Mouse (Mus musculus) liver, embryonic 14.5 days (tissue): ENCODE data around the gene Marcksl1. TPM values are rescaled to one million over a fixed set of nuclear protein-coding genes. Genes with fewer than 3 reads are reported as not detected.
A peak's percentile ranks its signal among the peaks of the same experiment; 100 is the strongest.

Source experiments
- ATAC-seq: fragments of 200-750 bp; cut with Nextera tagmentation; 2 replicates; pipeline ENCODE4 v1.8.0; 2017; ENCODE audit warnings: moderate number of reproducible peaks, mild to moderate bottlenecking, moderate library complexity; ENCODE audit not compliant: insufficient read depth
- DNase-seq, 3 experiments: peaks; one replicate each; pipeline ENCODE4 v3.0.0-alpha.2; 2012 to 2013; ENCODE audit warnings: low read depth in 3 of 3, low spot score in 3 of 3
- H3K27ac ChIP-seq: fragments of 300-500 bp; sonication (generic); 2 replicates; pipeline ENCODE4 v1.5.1; 2014; ENCODE audit warnings: moderate library complexity, mild to moderate bottlenecking, control low read depth, inconsistent platforms
- H3K27me3 ChIP-seq: fragments of 300-500 bp; sonication (generic); 2 replicates; pipeline ENCODE4 v1.6.1; 2014; ENCODE audit warnings: mild to moderate bottlenecking, low read length, moderate library complexity; ENCODE audit not compliant: control insufficient read depth, insufficient read depth
- H3K36me3 ChIP-seq: fragments of 300-500 bp; sonication (generic); replicated peaks from 2 replicates; pipeline ENCODE4 v1.6.1; 2014; ENCODE audit warnings: low read depth; ENCODE audit not compliant: control insufficient read depth, insufficient read depth
- H3K4me1 ChIP-seq, 2 experiments: fragments of 200-500 bp in 1 of 2; fragments of 300-500 bp in 1 of 2; sonication (generic) in 1 of 2; replicated peaks; 2 replicates each; pipeline ENCODE4 v1.6.1; 2012 to 2014; ENCODE audit warnings: antibody characterized with exemption in 1 of 2, inconsistent platforms in 1 of 2, low read length in 1 of 2; ENCODE audit not compliant: control insufficient read depth in 2 of 2, insufficient read depth in 2 of 2
- H3K4me2 ChIP-seq: fragments of 300-500 bp; sonication (generic); 2 replicates; pipeline ENCODE4 v1.6.1; 2014; ENCODE audit warnings: low read depth, mild to moderate bottlenecking, control low read depth, moderate library complexity
- H3K4me3 ChIP-seq, 2 experiments: fragments of 200-500 bp in 1 of 2; fragments of 300-500 bp in 1 of 2; sonication (generic) in 1 of 2; 2 replicates each; pipeline ENCODE4 v1.5.1; 2012 to 2014; ENCODE audit warnings: low read depth in 2 of 2, low read length in 2 of 2, mild to moderate bottlenecking in 2 of 2, control low read depth in 1 of 2, inconsistent platforms in 1 of 2, moderate library complexity in 1 of 2; ENCODE audit not compliant: insufficient read depth in 1 of 2
- H3K9ac ChIP-seq: fragments of 300-500 bp; sonication (generic); replicated peaks from 2 replicates; pipeline ENCODE4 v1.6.1; 2014; ENCODE audit warnings: mild to moderate bottlenecking, control low read depth, moderate library complexity
- H3K9me3 ChIP-seq: fragments of 300-500 bp; sonication (generic); 2 replicates; pipeline ENCODE4 v1.6.1; 2016; ENCODE audit warnings: low read length, mixed read lengths; ENCODE audit not compliant: control insufficient read depth
- CTCF ChIP-seq: IDR thresholded peaks from 2 replicates; pipeline ENCODE4 v1.5.1; 2016; ENCODE audit warnings: antibody characterized with exemption, low read depth, control low read depth
- EP300 ChIP-seq: IDR thresholded peaks from 2 replicates; pipeline ENCODE4 v1.6.1; 2016; ENCODE audit warnings: antibody characterized with exemption, low read depth
- WGBS: fragments of 180-500 bp; shearing (Covaris S2); extraction: QIAGEN DNeasy Blood & Tissue Kit; methylation state at CpG from one replicate; pipeline ENCODE4 v1.1.7; 2014; ENCODE audit not compliant: insufficient replicate concordance; 5-methylcytosine and 5-hydroxymethylcytosine counted together
- polyA plus RNA-seq, 2 experiments: library from polyadenylated mRNA; depleted of rRNA in 1 of 2; stranded (reverse) in 1 of 2; unstranded in 1 of 2; fragments of >200 nt; fragmentation: Nextera tagmentation in 1 of 2; extraction: Ambion mirVana in 1 of 2; gene quantifications; 2 replicates each; pipeline versions ENCODE4 v1.2.1 to v1.2.3; 2012 to 2014

Gene Marcksl1
- polyA plus RNA-seq, 2 experiments: 34.8 to 38.2 TPM

DNA sequence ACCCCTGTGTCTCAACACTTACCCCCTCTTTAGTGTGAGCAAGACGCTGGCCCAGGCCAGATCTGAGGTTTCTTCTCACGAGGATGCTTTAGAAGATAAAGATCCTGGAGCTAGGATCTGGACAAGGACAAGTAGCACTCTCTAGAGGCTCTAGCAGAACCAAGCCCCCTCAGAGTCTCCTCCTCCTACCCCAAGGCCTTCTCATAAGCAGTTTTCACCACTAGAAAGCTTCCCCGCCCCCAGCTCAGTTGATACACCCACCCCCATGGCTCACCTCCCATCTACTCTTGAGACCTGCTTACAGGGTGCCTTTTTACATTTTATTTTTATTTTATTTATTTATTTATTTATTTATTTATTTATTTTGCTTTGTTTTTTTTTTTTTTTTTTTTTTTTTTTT lies 3.7 kb upstream of the Marcksl1 start:
- 41% methylated on average over 3 of the region's 3 CpGs for WGBS
- Histone ChIP-seq H3K9ac (no peak overlapping the region), H3K9me3 (no peaks in the 10 kb centered on the region), H3K4me3 (no peak overlapping the region), H3K4me2 (no peak overlapping the region), H3K27me3 (peaks cover 13% of the 10 kb centered on the region), H3K36me3 (no peaks in the 10 kb centered on the region), H3K4me1 (peaks cover 0 to 5% of the 10 kb centered on the region in 2 experiments; a peak in 1 of 4 replicates), H3K27ac (no peak overlapping the region)
- ATAC-seq (no peak), DNase-seq (no peak)
- TF ChIP-seq EP300 (no peak), CTCF (no peak)

DNA sequence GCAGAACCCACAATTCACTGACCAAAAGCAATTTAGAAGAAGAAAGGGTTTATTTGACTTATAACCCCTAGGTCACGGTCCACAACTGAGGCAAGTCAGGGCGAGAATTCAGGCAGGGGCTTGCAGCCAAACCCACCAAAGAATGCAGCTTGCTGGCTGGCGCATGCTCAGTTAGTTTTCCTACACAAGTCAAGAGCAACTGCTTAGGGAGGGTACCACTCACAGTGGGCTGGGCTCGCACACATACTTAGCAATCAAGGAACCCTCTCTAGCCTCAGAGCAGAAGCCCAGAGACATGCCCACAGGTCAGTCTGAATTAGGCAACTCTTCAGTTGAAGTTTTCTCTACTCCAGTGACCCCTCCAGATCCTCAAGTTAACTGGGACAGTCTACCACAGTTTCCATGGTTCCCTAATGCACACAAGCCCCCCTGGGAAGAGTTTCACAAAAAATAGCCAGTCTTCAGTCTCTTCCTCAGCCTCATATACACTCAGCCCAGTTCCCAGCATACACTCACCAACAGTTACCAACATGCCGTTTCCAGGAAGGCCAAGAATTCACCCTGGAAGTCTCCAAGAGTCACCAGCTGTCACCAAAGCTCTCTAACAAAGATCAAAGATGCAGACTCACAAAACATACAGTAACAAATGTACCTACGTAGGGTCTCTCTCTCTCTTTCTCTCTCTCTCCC lies 2.5 kb upstream of the Marcksl1 start:
- no peak for DNase-seq
- Histone ChIP-seq H3K4me1 (peaks cover 0 to 5% of the 10 kb centered on the region in 2 experiments; a peak in 1 of 4 replicates), H3K36me3 (no peaks in the 10 kb centered on the region), H3K27ac (no peak overlapping the region), H3K4me3 (no peak overlapping the region), H3K9ac (no peak overlapping the region), H3K27me3 (peaks cover 13% of the 10 kb centered on the region), H3K4me2 (no peak overlapping the region), H3K9me3 (no peaks in the 10 kb centered on the region)
- 59% methylated on average over 6 of the region's 6 CpGs for WGBS
- no peak for TF ChIP-seq EP300
- TF ChIP-seq CTCF: no peak
- ATAC-seq: no peak

DNA sequence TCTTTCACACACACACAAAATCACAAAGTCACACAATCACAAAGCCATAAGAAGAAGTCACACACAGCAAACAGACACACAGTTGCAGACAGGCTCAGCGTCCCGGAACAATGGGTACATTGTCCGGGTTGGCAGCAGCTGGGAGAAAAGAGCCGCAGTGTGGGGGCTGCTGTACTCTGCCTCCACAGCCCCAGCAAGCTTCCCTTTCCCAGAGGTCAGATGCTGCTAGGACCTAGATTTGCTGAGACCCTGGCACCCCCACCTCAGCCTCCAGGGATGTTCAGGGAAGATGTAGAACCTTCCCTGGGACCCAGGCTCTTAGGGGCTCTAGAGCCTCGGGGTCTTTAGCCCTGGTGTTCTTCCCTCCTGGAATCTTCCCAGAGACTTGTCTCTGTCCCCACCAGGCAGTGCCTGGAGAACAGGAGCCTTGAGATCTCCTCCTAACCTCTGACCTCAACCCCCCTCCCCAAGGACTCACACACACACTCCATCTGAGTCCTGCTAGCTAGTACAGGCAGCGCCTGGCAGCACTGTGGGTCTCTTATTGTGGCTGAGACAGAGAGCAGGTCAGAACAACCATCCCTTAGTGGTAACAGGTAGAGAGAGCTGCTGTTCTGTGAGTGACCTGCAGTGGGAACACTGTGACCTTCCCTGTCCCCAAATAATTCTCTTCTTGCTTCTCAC lies 1.8 kb upstream of the Marcksl1 start:
- Histone ChIP-seq H3K9me3 (no peaks in the 10 kb centered on the region), H3K36me3 (peaks cover 1% of the 10 kb centered on the region), H3K4me1 (peaks cover 0 to 5% of the 10 kb centered on the region in 2 experiments; a peak in 1 of 4 replicates), H3K9ac (no peak overlapping the region), H3K27ac (no peak overlapping the region), H3K27me3 (peaks cover 13% of the 10 kb centered on the region), H3K4me2 (no peak overlapping the region), H3K4me3 (no peak overlapping the region)
- WGBS: 54% methylated on average over 6 of the region's 6 CpGs
- no peak for DNase-seq
- ATAC-seq: no peak
- no peak for TF ChIP-seq EP300
- no peak for TF ChIP-seq CTCF

DNA sequence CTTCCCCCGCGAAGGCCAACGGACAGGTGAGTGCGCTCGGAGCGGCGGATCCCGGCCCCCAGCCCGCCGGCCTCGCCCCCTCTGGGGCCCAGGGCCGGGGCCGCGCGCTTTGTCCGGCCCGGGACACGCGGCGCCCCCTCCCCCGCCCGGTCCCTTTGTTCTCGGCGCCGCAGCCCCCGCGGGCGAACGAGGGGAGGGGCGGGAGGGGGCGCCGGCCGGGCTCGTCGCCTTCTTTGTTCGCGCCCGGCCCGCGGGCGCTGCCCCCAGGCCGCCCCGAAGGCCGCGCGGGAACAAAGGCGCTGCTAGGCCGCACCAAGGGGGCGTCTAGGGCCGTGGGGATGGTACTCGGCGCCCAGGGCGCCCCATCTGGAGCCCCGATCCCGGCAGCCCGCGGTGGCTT lies 510 bp downstream of the Marcksl1 start:
- H3K36me3 ChIP-seq: peaks cover 22% of the 10 kb centered on the region
- DNase-seq: no peak
- H3K9me3 ChIP-seq: no peaks in the 10 kb centered on the region
- WGBS: under 1% methylated on average over 36 of the region's 57 CpGs
- H3K9ac ChIP-seq: peak overlapping the region; percentile 72
- peak; percentile 32 for ATAC-seq
- H3K27ac ChIP-seq: no peak overlapping the region
- peak overlapping the region; percentile 97 for H3K4me2 ChIP-seq
- peaks cover 0 to 5% of the 10 kb centered on the region in 2 experiments; a peak in 1 of 4 replicates for H3K4me1 ChIP-seq
- no peak for TF ChIP-seq EP300
- no peak for TF ChIP-seq CTCF
- peaks cover 13% of the 10 kb centered on the region for H3K27me3 ChIP-seq
- H3K4me3 ChIP-seq: peak overlapping the region; percentile 52 to 75

DNA sequence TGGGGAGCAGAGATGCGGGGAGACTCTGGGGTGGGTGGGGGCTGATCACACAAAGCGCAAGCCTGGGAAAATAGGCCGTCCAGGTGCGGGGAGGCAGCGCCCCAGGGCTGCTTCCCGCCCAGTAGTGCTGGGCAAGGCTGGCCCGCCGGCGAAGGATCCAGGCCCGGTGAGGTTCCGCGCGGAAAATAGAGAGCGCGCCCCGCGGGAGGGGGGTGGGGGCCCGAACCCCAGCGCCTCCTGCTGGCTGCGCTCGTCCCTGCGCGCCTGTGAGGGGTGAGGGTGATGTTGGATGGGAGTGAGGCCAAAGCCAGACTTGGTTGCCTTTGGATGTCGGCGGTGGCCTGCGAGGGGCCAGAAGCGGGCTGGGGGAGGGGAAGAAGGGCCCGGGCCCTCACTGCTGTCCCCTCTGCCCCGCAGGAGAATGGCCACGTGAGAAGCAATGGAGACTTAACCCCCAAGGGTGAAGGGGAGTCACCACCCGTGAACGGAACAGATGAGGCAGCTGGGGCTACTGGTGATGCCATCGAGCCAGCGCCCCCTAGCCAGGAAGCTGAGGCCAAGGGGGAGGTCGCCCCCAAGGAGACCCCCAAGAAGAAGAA lies 1.0 kb downstream of the Marcksl1 start:
- no peaks in the 10 kb centered on the region for H3K9me3 ChIP-seq
- DNase-seq (peak in 1 of 3 experiments; percentile 35), ATAC-seq (peak; percentile 61)
- peak overlapping the region; percentile 52 to 75 for H3K4me3 ChIP-seq
- H3K4me1 ChIP-seq: peaks cover 0 to 5% of the 10 kb centered on the region in 2 experiments; a peak in 1 of 4 replicates
- H3K4me2 ChIP-seq: peak overlapping the region; percentile 97
- H3K36me3 ChIP-seq: peaks cover 24% of the 10 kb centered on the region
- no peak overlapping the region for H3K27ac ChIP-seq
- H3K9ac ChIP-seq: peak overlapping the region; percentile 72
- H3K27me3 ChIP-seq: peaks cover 13% of the 10 kb centered on the region
- TF ChIP-seq CTCF (peak; percentile 86), EP300 (no peak)
- WGBS: under 1% methylated on average over 33 of the region's 35 CpGs
